Mouse (Mus musculus) gastrocnemius, adult 2 months (tissue): Measurements from ENCODE around the gene Atxn2. TPM values are rescaled to one million over a fixed set of nuclear protein-coding genes. Genes with fewer than 3 reads are reported as not detected.

Experiments
- DNase-seq: peaks from one replicate; pipeline ENCODE4 v3.0.0; 2022
- H3K27ac ChIP-seq: fragments of 200-600 bp; 2 replicates; pipeline ENCODE4 v1.8.1; 2022; ENCODE audit warnings: mild to moderate bottlenecking
- H3K4me3 ChIP-seq: fragments of 200-600 bp; 2 replicates; pipeline ENCODE4 v1.8.1; 2022; ENCODE audit warnings: mild to moderate bottlenecking, moderate library complexity
- CTCF ChIP-seq: fragments of 200-600 bp; IDR thresholded peaks from 2 replicates; pipeline ENCODE4 v1.8.1; 2022; ENCODE audit warnings: antibody characterized with exemption, mild to moderate bottlenecking, moderate library complexity
- intact Hi-C: fragments of 180-260 bp; cut with DNase I; formaldehyde crosslinking; loops from one replicate; pipeline ENCODE4 v1.15.1; 2025
- microRNA-seq: library from miRNA; unstranded; fragments of <30 nt; microRNA quantifications from one replicate; pipeline ENCODE4 v1.2.0, GENCODE M21; 2021
- total RNA-seq, 2 experiments: library from RNA; stranded (reverse); gene quantifications; 2 replicates each; pipeline ENCODE4 v1.2.3; 2021

The Atxn2 gene
- total RNA-seq, 2 experiments from 2014 or later = 94.6 to 117 TPM

DNA sequence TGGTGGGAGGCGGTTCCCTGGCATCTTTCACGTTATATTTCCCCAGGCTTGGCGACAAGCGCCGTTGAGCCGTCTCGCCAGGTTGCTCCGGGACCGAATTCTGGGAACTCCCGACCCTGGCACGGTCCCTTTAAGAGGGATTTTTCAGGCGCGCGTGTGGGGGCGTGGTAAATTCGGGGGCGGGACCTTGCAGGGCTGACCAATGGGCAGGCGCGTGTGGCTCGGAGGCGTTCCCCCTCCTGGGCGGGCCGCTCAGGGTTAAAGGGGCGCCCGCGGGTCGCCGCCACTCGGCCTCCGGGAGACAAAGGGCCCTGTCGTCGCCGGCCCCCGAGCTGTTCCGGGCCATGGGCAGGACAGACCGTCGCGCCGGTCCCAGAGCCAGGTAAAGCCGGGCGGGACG lies 137.6 kb downstream of the Atxn2 start, which contains the start of gene Pheta1:
TSS of gene Pheta1 (plus strand) at position 242 of the 400 bp plus-strand sequence.
- no peak for TF ChIP-seq CTCF
- peak within 1 kb of the TSS; percentile 93 for H3K4me3 ChIP-seq
- DNase-seq = peak; percentile 97
- H3K27ac ChIP-seq = peak within 1 kb of the TSS; percentile 87
- intact Hi-C loops = loop anchor here (10.0 kb wide), 1 partner anchor 54 kb away; no protein-coding TSS in a partner anchor

DNA sequence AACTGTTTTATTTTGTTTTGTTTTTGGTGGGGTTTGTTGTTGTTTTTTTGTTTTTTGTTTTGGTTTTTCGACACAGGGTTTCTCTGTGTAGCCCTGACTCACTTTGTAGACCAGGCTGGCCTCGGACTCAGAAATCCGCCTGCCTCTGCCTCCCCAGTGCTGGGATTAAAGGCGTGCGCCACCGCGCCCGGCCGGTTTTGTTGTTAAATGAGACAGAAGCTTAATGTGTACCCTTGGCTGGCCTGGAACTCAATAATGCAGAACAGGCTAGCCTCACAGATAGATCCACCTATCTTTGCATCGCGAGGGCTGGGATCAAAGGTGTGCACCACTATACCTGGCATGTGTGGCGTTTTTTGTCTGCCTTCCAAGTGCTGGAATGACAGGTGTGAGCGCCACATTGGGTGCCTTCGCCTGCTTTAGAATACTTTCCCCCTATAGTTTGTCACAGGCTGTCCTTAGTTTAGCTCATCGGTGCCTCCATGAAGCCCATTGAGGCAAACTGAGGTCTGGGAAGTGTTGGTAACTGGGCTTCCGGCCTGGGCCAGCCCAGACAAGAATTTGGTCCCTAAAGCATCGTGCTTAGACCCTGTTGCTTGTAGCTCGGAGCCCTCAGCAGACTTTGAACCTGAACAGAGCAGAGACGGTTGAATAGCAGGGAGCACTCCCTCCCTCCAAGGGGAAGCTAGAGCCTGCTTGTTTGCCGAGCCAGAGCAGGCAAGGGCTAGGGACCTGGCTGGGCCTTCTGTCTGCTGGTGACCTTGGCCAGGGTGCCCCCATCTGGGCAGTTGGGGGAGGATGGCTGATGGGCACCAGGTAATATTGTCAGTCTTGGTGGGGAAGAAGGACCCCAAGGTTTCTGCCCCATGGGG lies 138.6 kb downstream of the Atxn2 start:
- 0 out of 2 replicates have a peak, but pooled peaks have one; percentile 1 for TF ChIP-seq CTCF
- Histone ChIP-seq H3K4me3 (peak overlapping the region; percentile 93), H3K27ac (peak overlapping the region; percentile 87)
- no peak for DNase-seq
- intact Hi-C loops = loop anchor here (10.0 kb wide), 1 partner anchor 55 kb away; no protein-coding TSS in a partner anchor

DNA sequence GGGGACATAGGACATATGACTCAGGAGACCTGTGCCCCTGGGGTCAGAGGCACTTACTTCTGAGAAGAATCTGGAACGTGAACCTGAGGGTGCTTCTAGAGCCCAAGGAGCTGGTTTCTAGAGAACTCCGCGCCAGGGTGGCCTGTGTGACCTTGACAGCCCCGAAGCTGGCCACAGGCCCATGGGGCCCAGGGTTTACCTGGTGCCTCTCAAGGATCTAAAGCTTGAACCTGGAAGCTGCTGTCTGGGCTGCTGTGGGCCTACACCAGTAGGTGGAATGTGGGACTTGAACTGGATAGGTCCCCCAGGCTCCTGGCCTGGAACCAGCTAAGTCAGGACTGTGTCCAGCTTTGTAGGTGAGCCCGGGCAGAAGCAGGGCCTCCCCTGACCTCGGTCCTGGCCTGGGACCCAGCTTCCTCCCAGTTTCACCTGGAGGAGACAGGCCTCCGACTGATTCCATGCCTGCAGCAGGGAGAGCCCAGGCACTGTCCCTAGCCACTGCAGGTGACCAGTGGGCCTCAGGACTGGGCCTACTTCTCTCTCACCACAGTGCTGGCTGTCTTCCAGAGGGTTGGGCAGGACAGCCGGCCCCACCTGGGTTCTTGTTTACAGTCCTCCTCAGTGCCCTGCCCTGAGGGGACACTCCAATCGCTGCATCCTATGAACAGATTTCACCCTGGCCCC lies 142.4 kb downstream of the Atxn2 start:
- Histone ChIP-seq H3K27ac (no peak overlapping the region), H3K4me3 (no peak overlapping the region)
- TF ChIP-seq CTCF = no peak
- no peak for DNase-seq
- intact Hi-C loops = no loop called here

- no peak for DNase-seq
- intact Hi-C loops = no loop called here
- TF ChIP-seq CTCF = no peak
- no peak overlapping the region for H3K27ac ChIP-seq
- no peak overlapping the region for H3K4me3 ChIP-seq
Measured at GRCm38 (mm10) chr5:121854768-121855167, 143.6 kb downstream of the Atxn2 start.

DNA sequence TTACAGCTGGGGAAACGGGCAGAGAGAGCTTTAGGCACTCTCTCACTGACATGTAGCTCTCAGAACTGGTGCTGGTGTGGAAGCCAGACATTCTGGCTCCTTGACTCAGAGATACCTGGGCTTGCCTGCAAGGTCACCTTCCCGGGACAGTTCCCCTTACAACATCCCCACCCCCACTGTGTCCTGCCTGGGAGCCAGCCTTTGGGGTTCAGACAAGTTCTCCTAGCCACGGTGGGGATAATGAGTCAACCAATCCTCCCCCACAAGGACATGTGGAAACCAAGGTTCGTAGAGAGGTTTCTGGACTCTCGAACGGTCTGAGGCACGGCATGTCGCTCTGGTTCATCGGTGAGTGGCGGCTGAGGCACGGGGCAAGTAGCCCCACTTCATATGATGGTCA lies 145.6 kb downstream of the Atxn2 start:
- DNase-seq = no peak
- intact Hi-C loops = no loop called here
- Histone ChIP-seq H3K4me3 (no peak overlapping the region), H3K27ac (no peak overlapping the region)
- TF ChIP-seq CTCF = no peak

- no peak for TF ChIP-seq CTCF
- intact Hi-C loops = no loop called here
- Histone ChIP-seq H3K4me3 (no peak overlapping the region), H3K27ac (no peak overlapping the region)
- no peak for DNase-seq
Measured at GRCm38 (mm10) chr5:121858427-121858826, 147.3 kb downstream of the Atxn2 start.

DNA sequence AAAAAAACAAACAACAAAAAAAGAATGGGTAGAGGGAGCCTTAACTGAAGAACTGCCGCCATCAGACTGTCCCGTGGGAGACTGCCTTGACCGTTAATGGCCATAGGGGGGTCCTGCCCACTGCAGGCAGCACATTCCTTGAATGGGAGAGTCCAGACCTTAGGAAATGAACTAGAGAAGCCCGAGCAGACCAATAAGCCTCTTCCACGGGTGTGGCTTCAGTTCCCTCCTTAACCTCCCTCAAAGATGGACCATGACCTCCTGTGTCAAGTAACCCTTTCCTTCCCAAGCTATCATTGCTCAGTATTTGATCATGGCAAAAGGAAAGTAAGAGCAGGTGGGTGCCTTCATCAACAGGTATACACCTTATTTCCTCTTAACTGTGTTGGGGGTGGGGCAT lies 150.8 kb downstream of the Atxn2 start:
- no peak for DNase-seq

GRCm38 (mm10) chr5:121864330-121864729 lies 153.2 kb downstream of the Atxn2 start:
- Histone ChIP-seq H3K27ac (no peak overlapping the region), H3K4me3 (no peak overlapping the region)
- no peak for TF ChIP-seq CTCF
- intact Hi-C loops = no loop called here
- DNase-seq = no peak

More for the DNA sequence above, 150.8 kb downstream of the Atxn2 start:
- Histone ChIP-seq H3K27ac (no peak overlapping the region), H3K4me3 (no peak overlapping the region)
- no peak for TF ChIP-seq CTCF
- intact Hi-C loops = no loop called here

Small RNA genes lying within 50 kb of the gene (microRNA-seq; reads per million reads assigned to microRNA genes)
- not detected for gene Mir7031

Other genes starting within 250 kb of the Atxn2 start
- not detected for gene Adam1b, start 207.9 kb upstream of the Atxn2 start, total RNA-seq
- 1 to 10 TPM; 2.0 to 3.0 TPM for gene Adam1a, start 165.9 kb upstream of the Atxn2 start, total RNA-seq
- gene Gm42878, start 165.9 kb upstream of the Atxn2 start, total RNA-seq = not detected
- 100 to 1,000 TPM; 100 to 131 TPM for gene Mapkapk5, start 165.4 kb upstream of the Atxn2 start, total RNA-seq
- gene Aldh2, start 117.5 kb upstream of the Atxn2 start, total RNA-seq = 100 to 1,000 TPM; 116 to 287 TPM
- gene Acad12, start 92.4 kb upstream of the Atxn2 start, total RNA-seq = 10 to 100 TPM; 23.3 to 34.5 TPM
- 10 to 100 TPM in 1 of 2 experiments, 1 to 10 TPM in 1; 9.1 to 14.9 TPM for gene Acad10, start 50.8 kb upstream of the Atxn2 start, total RNA-seq
- gene Brap, start 50.8 kb upstream of the Atxn2 start, total RNA-seq = 10 to 100 TPM; 31.5 to 35.5 TPM
- 10 to 100 TPM; 11.9 to 15.4 TPM for gene Sh2b3, start 126.3 kb downstream of the Atxn2 start, total RNA-seq
- 1 to 10 TPM; 4.7 to 6.4 TPM for gene Pheta1, start 137.6 kb downstream of the Atxn2 start, total RNA-seq